Comparison of ENCODE assay signal across 8 mouse cellular contexts in the genomic region with DNA sequence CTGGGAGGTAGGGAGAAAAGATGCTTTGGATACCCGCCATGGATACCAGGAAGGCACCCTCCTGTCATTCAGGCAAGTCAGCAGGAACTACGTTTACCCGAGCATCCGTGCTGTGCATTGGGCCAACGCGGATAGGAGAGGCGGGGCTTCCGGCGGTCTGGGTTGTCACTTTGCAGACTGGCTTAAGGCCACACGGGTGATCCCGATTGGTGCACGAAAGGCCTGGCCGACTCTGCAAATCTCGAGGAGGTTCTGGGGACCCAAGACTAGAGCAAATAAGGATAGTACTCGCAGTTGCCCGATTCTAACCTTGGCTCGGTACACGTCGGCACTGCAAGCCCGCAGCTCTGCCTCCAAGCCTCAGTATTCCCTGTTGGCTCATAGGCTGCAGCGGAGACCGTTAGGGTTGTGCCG. TPM values are rescaled to one million over a fixed set of nuclear protein-coding genes. Genes with fewer than 3 reads are reported as not detected.
DNase-seq lines count a peak whose midpoint lies in the region; ATAC-seq lines count a peak whose summit lies in the region.

A gene (plus strand): TSS at position 161 of the 414 bp plus-strand sequence.

- peak; percentile 95 for ATAC-seq in intestine, embryonic 16.5 days

- peaks cover 27% of the 10 kb centered on the region for H3K4me1 ChIP-seq in embryonic facial prominence, embryonic 10.5 days
- H3K4me1 ChIP-seq in intestine, embryonic 16.5 days (ENCODE audit: control insufficient read depth, insufficient read depth, low read length), result peaks cover 14% of the 10 kb centered on the region
- peaks cover 28% of the 10 kb centered on the region for H3K4me1 ChIP-seq in midbrain, embryonic 10.5 days

- peak; percentile 95 for DNase-seq in adrenal gland, postnatal 14 days
- DNase-seq in embryonic facial prominence, embryonic 10.5 days (ENCODE audit: low spot score), result peak; percentile 92
- peak; percentile 66 to 89 for DNase-seq in gastrocnemius, postnatal 4 days (ENCODE audit: low spot score in 2 of 2)
- peak; percentile 89 to 91 for DNase-seq in left cerebral cortex, postnatal 36 days (ENCODE audit: low spot score in 2 of 2)
- peak; percentile 90 for DNase-seq in midbrain, embryonic 10.5 days (ENCODE audit: low spot score)
- DNase-seq in right cerebral cortex, postnatal 4 days, result peak; percentile 84
- peak; percentile 92 for DNase-seq in yolk sac, embryonic 10.5 days (ENCODE audit: low spot score)

- peak within 1 kb of the TSS; percentile 79 for H3K4me2 ChIP-seq in intestine, embryonic 16.5 days (ENCODE audit: low read depth, low read length)

- no peaks in the 10 kb centered on the region for H3K9me3 ChIP-seq in embryonic facial prominence, embryonic 10.5 days
- H3K9me3 ChIP-seq in intestine, embryonic 16.5 days (ENCODE audit: control insufficient read depth, low read length), result no peaks in the 10 kb centered on the region
- no peaks in the 10 kb centered on the region for H3K9me3 ChIP-seq in midbrain, embryonic 10.5 days (replicated peaks)

- intact Hi-C loops in left cerebral cortex, postnatal 36 days (cut with DNase I), result no loop called here

- H3K27me3 ChIP-seq in embryonic facial prominence, embryonic 10.5 days (replicated peaks; ENCODE audit: low read depth, poor library complexity, severe bottlenecking), result no peaks in the 10 kb centered on the region
- no peaks in the 10 kb centered on the region for H3K27me3 ChIP-seq in intestine, embryonic 16.5 days (replicated peaks; ENCODE audit: control insufficient read depth, insufficient read depth, low read length)
- H3K27me3 ChIP-seq in midbrain, embryonic 10.5 days (ENCODE audit: low read depth, poor library complexity, severe bottlenecking), result no peaks in the 10 kb centered on the region

- under 1% methylated on average over 23 of the region's 23 CpGs for WGBS in embryonic facial prominence, embryonic 10.5 days
- WGBS in intestine, embryonic 16.5 days, result under 1% methylated on average over 23 of the region's 23 CpGs
- under 1% methylated on average over 23 of the region's 23 CpGs for WGBS in midbrain, embryonic 10.5 days

- peaks cover 22% of the 10 kb centered on the region for H3K36me3 ChIP-seq in embryonic facial prominence, embryonic 10.5 days (replicated peaks)
- peaks cover 7% of the 10 kb centered on the region; the same call in 1 of the 2 replicates for H3K36me3 ChIP-seq in intestine, embryonic 16.5 days (ENCODE audit: control insufficient read depth, insufficient read depth, low read length)
- H3K36me3 ChIP-seq in midbrain, embryonic 10.5 days, result peaks cover 23% of the 10 kb centered on the region

- peak within 1 kb of the TSS; percentile 95 for H3K4me3 ChIP-seq in embryonic facial prominence, embryonic 10.5 days
- H3K4me3 ChIP-seq in intestine, embryonic 16.5 days (ENCODE audit: low read length), result peak within 1 kb of the TSS; percentile 85
- peak within 1 kb of the TSS; percentile 96 for H3K4me3 ChIP-seq in midbrain, embryonic 10.5 days

- peak within 1 kb of the TSS; percentile 93 for H3K27ac ChIP-seq in embryonic facial prominence, embryonic 10.5 days (replicated peaks)
- peak within 1 kb of the TSS; percentile 94 for H3K27ac ChIP-seq in intestine, embryonic 16.5 days (ENCODE audit: low read length)
- peak within 1 kb of the TSS; percentile 92 for H3K27ac ChIP-seq in midbrain, embryonic 10.5 days (replicated peaks)

- H3K9ac ChIP-seq in intestine, embryonic 16.5 days (ENCODE audit: low read depth, low read length), result peak within 1 kb of the TSS; percentile 95

RNA-seq across cellular contexts. Expression of the gene that starts here (rescaled TPM):
- total RNA-seq in adrenal gland, postnatal 14 days (2021), result 8.0 and 9.5 TPM in 2 replicates
- 11.8 and 12.5 TPM in 2 replicates for polyA plus RNA-seq in embryonic facial prominence, embryonic 10.5 days (2016; fragmentation: Nextera tagmentation; extraction: Ambion mirVana)
- 1 to 10 TPM; 6.0 to 6.6 TPM for total RNA-seq in gastrocnemius, postnatal 4 days (2021)
- polyA plus RNA-seq in intestine, embryonic 16.5 days (2015; fragmentation: Nextera tagmentation; extraction: Ambion mirVana), result 7.8 TPM in 2 replicates
- total RNA-seq in left cerebral cortex, postnatal 36 days (2021), result 10 to 100 TPM in 1 of 2 experiments, 1 to 10 TPM in 1; 9.4 to 11.7 TPM
- polyA plus RNA-seq in midbrain, embryonic 10.5 days (2016; fragmentation: Nextera tagmentation; extraction: Ambion mirVana), result 11.4 and 13.2 TPM in 2 replicates

Comparison
In these comparisons a context has a peak if more than half of its experiments do, and no peak if none do; other contexts are left out.
1. Peak in every context shown above with its lines: DNase-seq, ATAC-seq, H3K4me3 ChIP-seq and H3K27ac ChIP-seq.